Mouse (Mus musculus): Measurements from ENCODE around the gene Kdm5b.

- TF ChIP-seq CTCF (conservative IDR thresholded peaks at IDR 0.05; ENCODE audit: low read length) = no peak
- no peak for TF ChIP-seq POU5F1 (IDR thresholded peaks at IDR 0.05; ENCODE audit: borderline replicate concordance, low read length)
- TF ChIP-seq NANOG (IDR thresholded peaks at IDR 0.05; ENCODE audit: borderline replicate concordance, low read length) = no peak
These were observed 57.7 kb downstream of the Kdm5b start for GRCm38 (mm10) chr1:134617656-134618055.
